Mouse (Mus musculus): Measurements from ENCODE around the gene Zfp697. TPM values are rescaled to one million over a fixed set of nuclear protein-coding genes. Genes with fewer than 3 reads are reported as not detected.
"Not testable (repeated sequence)": the region's sequence is repeated elsewhere in the genome, so short reads cannot be mapped to it uniquely, and the experiment has no call there.

The Zfp697 gene
- polyA plus RNA-seq, 1 experiment from 2014 or later, result 9.9 TPM

DNA sequence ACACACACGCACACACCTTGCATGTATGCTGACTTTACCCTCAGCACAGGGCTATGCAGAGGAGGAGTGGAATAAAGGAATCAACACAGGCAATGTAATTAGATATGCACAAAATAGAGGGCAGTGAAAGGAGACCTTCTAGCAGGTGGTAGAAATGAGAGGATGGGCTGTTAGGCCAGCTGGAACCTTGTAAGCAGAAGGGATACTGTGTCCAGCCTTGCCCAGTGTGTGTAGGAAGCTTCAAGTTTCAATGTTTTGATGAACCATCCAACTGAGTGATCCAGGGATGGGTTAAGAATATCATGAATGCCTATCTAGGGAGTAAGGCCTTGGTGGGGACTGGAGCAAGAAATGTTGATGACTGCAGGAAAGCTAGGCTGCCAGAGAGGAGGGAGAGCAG is 166.2 kb downstream of the Zfp697 start:
- not testable (repeated sequence) for H3K4me2 ChIP-seq (ENCODE audit: low read length); H3K27me3 ChIP-seq (replicated peaks; ENCODE audit: control insufficient read depth, insufficient read depth, low read length); H3K4me1 ChIP-seq (replicated peaks; ENCODE audit: control insufficient read depth, insufficient read depth, low read length); H3K4me3 ChIP-seq (ENCODE audit: low read depth, low read length); H3K9ac ChIP-seq (ENCODE audit: low read length); DNase-seq (ENCODE audit: low spot score); H3K9me3 ChIP-seq (ENCODE audit: control insufficient read depth, low read length); ATAC-seq (replicated peaks; ENCODE audit: low FRiP score, low TSS enrichment, low read depth); H3K36me3 ChIP-seq (ENCODE audit: control insufficient read depth, insufficient read depth, low read length); H3K27ac ChIP-seq (ENCODE audit: low read depth)
- 78% methylated on average over 1 of the region's 1 CpGs for WGBS

DNA sequence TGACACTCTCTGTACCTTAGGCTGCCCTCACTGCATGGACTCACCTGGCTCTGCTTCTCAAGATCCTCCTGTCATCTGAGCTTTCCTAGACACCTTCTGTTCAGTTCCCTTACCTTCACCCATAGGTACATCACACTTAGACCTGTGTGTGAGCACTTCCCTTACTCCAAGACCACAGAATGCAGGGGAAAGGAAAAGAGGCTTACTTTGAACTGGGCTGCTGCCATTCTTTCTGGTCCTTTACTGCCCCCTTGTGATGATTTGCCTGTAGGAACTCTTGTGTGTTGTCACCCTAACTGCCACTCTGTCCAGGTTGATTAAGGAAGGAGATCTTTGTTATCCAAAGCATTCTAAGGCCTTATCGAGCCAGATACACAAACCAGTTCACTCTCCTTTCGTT is 168.0 kb downstream of the Zfp697 start:
- not testable (repeated sequence) for DNase-seq (ENCODE audit: low spot score); H3K4me1 ChIP-seq (replicated peaks; ENCODE audit: control insufficient read depth, insufficient read depth, low read length); H3K27ac ChIP-seq (ENCODE audit: low read depth); H3K4me2 ChIP-seq (ENCODE audit: low read length); H3K4me3 ChIP-seq (ENCODE audit: low read depth, low read length); H3K9ac ChIP-seq (ENCODE audit: low read length); ATAC-seq (replicated peaks; ENCODE audit: low FRiP score, low TSS enrichment, low read depth); H3K9me3 ChIP-seq (ENCODE audit: control insufficient read depth, low read length); H3K27me3 ChIP-seq (replicated peaks; ENCODE audit: control insufficient read depth, insufficient read depth, low read length); H3K36me3 ChIP-seq (ENCODE audit: control insufficient read depth, insufficient read depth, low read length)
- no CpG with 5 or more reads among the region's 2 CpGs for WGBS

DNA sequence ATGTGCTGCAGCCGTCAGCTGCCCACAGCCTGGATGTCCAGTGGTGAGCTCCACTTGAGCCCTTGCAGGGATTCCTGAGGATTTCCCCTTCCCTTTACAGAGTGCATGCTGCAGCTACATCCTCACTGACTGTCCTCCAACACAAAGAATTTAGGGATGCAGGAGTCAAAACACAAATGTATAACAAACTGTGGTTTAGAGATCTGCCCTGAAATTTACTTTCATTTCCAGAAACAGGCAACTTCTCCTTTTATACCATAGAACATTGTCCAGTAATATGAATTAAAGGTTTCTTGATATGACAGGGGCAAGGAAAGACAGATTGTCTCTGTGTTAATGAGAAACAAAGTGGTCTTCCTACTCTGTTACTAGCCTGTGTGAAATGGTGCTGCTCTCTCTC is 168.6 kb downstream of the Zfp697 start:
- not testable (repeated sequence) for H3K9me3 ChIP-seq (ENCODE audit: control insufficient read depth, low read length); DNase-seq (ENCODE audit: low spot score); H3K36me3 ChIP-seq (ENCODE audit: control insufficient read depth, insufficient read depth, low read length); H3K9ac ChIP-seq (ENCODE audit: low read length); H3K4me3 ChIP-seq (ENCODE audit: low read depth, low read length); ATAC-seq (replicated peaks; ENCODE audit: low FRiP score, low TSS enrichment, low read depth); H3K27ac ChIP-seq (ENCODE audit: low read depth); H3K4me1 ChIP-seq (replicated peaks; ENCODE audit: control insufficient read depth, insufficient read depth, low read length); H3K4me2 ChIP-seq (ENCODE audit: low read length); H3K27me3 ChIP-seq (replicated peaks; ENCODE audit: control insufficient read depth, insufficient read depth, low read length)
- WGBS, result no CpG with 5 or more reads among the region's 1 CpGs

DNA sequence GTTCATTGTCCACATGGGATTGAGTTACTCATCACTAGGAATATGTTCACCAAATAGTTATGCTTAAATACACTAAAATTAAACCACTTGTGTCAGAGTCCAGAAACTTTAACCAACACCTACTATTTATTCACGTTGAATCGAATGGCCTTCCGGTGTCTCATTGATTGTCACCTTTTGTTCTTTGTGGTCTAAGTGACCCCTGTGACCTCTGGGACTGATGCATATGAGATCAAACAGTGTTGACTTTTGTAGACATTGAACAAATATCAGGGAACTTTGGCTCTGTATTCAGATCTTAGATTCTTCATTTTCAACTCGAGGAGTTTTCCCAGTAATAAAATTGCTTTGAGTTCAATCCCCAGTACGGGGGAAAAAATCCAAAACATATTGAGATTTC is 178.4 kb downstream of the Zfp697 start:
- no CpG with 5 or more reads among the region's 5 CpGs for WGBS
- H3K4me3 ChIP-seq (ENCODE audit: low read depth, low read length); ATAC-seq (replicated peaks; ENCODE audit: low FRiP score, low TSS enrichment, low read depth); H3K36me3 ChIP-seq (ENCODE audit: control insufficient read depth, insufficient read depth, low read length); H3K4me1 ChIP-seq (replicated peaks; ENCODE audit: control insufficient read depth, insufficient read depth, low read length); H3K27me3 ChIP-seq (replicated peaks; ENCODE audit: control insufficient read depth, insufficient read depth, low read length); H3K27ac ChIP-seq (ENCODE audit: low read depth); H3K9me3 ChIP-seq (ENCODE audit: control insufficient read depth, low read length); H3K4me2 ChIP-seq (ENCODE audit: low read length); H3K9ac ChIP-seq (ENCODE audit: low read length); DNase-seq (ENCODE audit: low spot score): not testable (repeated sequence)

DNA sequence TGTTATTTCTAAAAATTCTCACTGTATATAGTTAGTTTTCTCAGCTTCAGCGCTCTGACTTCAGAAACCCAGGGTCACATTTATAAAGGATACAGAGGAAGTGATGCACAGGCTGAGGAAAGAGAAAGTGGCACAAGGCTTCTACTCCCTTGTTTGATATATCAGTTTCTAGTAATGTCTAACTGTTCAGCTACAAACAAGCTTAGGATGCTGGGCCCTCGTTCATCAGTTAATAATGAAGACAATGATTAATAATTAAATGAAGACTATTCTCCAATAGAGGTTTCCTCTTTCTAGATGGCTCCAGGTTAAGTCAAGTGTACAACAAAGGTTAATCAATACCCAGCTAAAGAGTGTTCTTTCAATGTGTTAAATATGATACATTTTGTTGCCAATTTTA is 181.6 kb downstream of the Zfp697 start:
- H3K27ac ChIP-seq (ENCODE audit: low read depth); DNase-seq (ENCODE audit: low spot score); ATAC-seq (replicated peaks; ENCODE audit: low FRiP score, low TSS enrichment, low read depth); H3K4me1 ChIP-seq (replicated peaks; ENCODE audit: control insufficient read depth, insufficient read depth, low read length); H3K9me3 ChIP-seq (ENCODE audit: control insufficient read depth, low read length); H3K36me3 ChIP-seq (ENCODE audit: control insufficient read depth, insufficient read depth, low read length); H3K27me3 ChIP-seq (replicated peaks; ENCODE audit: control insufficient read depth, insufficient read depth, low read length); H3K4me3 ChIP-seq (ENCODE audit: low read depth, low read length); H3K4me2 ChIP-seq (ENCODE audit: low read length); H3K9ac ChIP-seq (ENCODE audit: low read length): not testable (repeated sequence)
- WGBS, result no CpG with 5 or more reads among the region's 2 CpGs

DNA sequence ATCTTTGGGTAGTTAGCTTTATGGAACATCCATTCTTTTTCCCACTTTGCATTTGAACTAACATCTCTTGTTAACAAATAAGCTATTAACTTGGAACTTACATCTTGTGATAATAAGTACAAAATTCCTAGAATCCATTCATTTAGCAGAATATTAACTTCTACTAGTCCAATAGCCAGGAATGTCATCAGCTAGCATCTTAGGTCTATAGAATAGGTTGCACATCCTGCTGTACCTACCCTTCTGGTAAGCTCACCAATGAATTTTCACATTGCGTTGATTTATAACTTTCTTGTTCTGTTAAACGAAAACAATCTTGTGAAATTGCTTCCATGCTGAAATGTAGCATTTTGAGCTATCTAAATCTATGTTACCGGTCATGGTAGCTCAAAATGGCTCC is 182.6 kb downstream of the Zfp697 start:
- WGBS, result no CpG with 5 or more reads among the region's 3 CpGs
- not testable (repeated sequence) for H3K4me1 ChIP-seq (replicated peaks; ENCODE audit: control insufficient read depth, insufficient read depth, low read length); DNase-seq (ENCODE audit: low spot score); H3K27ac ChIP-seq (ENCODE audit: low read depth); H3K4me3 ChIP-seq (ENCODE audit: low read depth, low read length); H3K27me3 ChIP-seq (replicated peaks; ENCODE audit: control insufficient read depth, insufficient read depth, low read length); H3K9me3 ChIP-seq (ENCODE audit: control insufficient read depth, low read length); H3K9ac ChIP-seq (ENCODE audit: low read length); H3K4me2 ChIP-seq (ENCODE audit: low read length); H3K36me3 ChIP-seq (ENCODE audit: control insufficient read depth, insufficient read depth, low read length); ATAC-seq (replicated peaks; ENCODE audit: low FRiP score, low TSS enrichment, low read depth)

DNA sequence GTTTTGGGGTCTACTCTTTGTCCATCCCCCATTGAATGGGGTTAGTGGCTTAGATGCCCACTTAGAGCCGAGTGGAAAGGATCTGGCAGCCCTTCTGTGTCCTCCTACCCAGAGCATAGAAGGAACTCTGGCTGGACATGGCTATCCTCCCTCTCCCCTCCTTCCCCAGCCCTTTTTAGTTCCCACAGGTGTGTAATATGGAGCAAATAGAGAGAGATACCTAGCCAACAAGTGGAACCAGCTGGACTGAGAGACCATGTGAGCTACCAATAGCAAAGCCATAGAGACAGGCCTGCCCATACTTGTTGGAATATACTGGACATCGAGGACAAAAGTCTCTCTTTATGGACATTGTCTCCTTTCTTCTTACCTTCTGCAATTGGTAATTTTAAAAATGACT is 185.5 kb downstream of the Zfp697 start:
- not testable (repeated sequence) for DNase-seq (ENCODE audit: low spot score); H3K9me3 ChIP-seq (ENCODE audit: control insufficient read depth, low read length); H3K27me3 ChIP-seq (replicated peaks; ENCODE audit: control insufficient read depth, insufficient read depth, low read length); H3K4me2 ChIP-seq (ENCODE audit: low read length); H3K9ac ChIP-seq (ENCODE audit: low read length); H3K4me3 ChIP-seq (ENCODE audit: low read depth, low read length); H3K36me3 ChIP-seq (ENCODE audit: control insufficient read depth, insufficient read depth, low read length); ATAC-seq (replicated peaks; ENCODE audit: low FRiP score, low TSS enrichment, low read depth); H3K27ac ChIP-seq (ENCODE audit: low read depth); H3K4me1 ChIP-seq (replicated peaks; ENCODE audit: control insufficient read depth, insufficient read depth, low read length)
- WGBS, result 84% methylated on average over 2 of the region's 2 CpGs

DNA sequence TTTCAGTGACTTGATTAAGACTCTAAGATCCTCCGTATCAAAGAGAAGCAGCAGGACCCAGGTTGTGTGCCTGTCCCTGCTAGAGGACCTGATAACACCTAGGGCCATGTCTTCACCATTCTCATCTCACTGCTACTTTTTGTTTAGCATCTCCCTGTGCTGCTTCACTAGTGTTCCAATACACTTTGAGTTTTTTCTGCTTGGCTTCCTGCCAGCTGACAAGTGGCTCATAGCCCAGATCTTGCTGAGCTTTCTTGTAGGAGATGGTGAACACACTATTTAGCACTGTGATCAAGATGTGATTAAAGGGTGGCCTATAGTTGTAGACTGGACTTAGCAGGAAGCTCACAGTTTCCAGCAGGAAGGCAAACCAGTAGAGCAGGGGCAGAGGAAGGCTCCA is 198.8 kb downstream of the Zfp697 start:
- not testable (repeated sequence) for H3K9ac ChIP-seq (ENCODE audit: low read length); ATAC-seq (replicated peaks; ENCODE audit: low FRiP score, low TSS enrichment, low read depth)

DNA sequence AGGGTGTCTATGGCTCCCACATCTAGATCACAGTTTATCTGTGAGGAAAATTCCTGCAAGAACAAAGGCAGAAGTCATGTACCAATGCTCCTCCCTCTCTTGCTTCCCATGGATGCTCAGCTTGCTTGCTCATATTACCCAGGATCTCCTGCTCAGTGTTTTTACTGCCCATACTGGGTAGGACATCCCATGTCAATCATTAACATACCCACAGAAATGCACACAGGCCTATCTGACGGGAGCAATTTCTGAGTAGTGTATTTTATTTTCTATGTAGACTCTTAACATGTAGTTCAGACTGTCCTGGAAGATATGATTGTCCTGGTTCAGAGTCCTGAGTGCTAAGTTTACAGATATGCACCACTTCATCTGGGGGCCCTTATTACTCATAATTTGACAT is 199.9 kb downstream of the Zfp697 start:
- not testable (repeated sequence) for H3K4me1 ChIP-seq (replicated peaks; ENCODE audit: control insufficient read depth, insufficient read depth, low read length); H3K4me2 ChIP-seq (ENCODE audit: low read length); ATAC-seq (replicated peaks; ENCODE audit: low FRiP score, low TSS enrichment, low read depth); H3K27ac ChIP-seq (ENCODE audit: low read depth); H3K9ac ChIP-seq (ENCODE audit: low read length); H3K4me3 ChIP-seq (ENCODE audit: low read depth, low read length); H3K36me3 ChIP-seq (ENCODE audit: control insufficient read depth, insufficient read depth, low read length); H3K9me3 ChIP-seq (ENCODE audit: control insufficient read depth, low read length); DNase-seq (ENCODE audit: low spot score); H3K27me3 ChIP-seq (replicated peaks; ENCODE audit: control insufficient read depth, insufficient read depth, low read length)
- no CpG with 5 or more reads among the region's 1 CpGs for WGBS

More for the DNA sequence above, 198.8 kb downstream of the Zfp697 start:
- no CpG with 5 or more reads among the region's 1 CpGs for WGBS
- DNase-seq (ENCODE audit: low spot score), result peak; percentile 51
- not testable (repeated sequence) for H3K4me3 ChIP-seq (ENCODE audit: low read depth, low read length); H3K4me1 ChIP-seq (replicated peaks; ENCODE audit: control insufficient read depth, insufficient read depth, low read length); H3K27me3 ChIP-seq (replicated peaks; ENCODE audit: control insufficient read depth, insufficient read depth, low read length); H3K27ac ChIP-seq (ENCODE audit: low read depth); H3K4me2 ChIP-seq (ENCODE audit: low read length); H3K9me3 ChIP-seq (ENCODE audit: control insufficient read depth, low read length); H3K36me3 ChIP-seq (ENCODE audit: control insufficient read depth, insufficient read depth, low read length)

Measured in intestine, embryonic 14.5 days (tissue).